Mouse (Mus musculus) myocyte (in vitro differentiated cells): ENCODE results near the gene Avil. TPM values are rescaled to one million over a fixed set of nuclear protein-coding genes. Genes with fewer than 3 reads are reported as not detected.

Source experiments
- H3K27me3 ChIP-seq: one replicate; pipeline ENCODE4 v1.6.1; 2011; ENCODE audit not compliant: control insufficient read depth, insufficient read depth, insufficient read length
- H3K36me3 ChIP-seq: one replicate; pipeline ENCODE4 v1.6.1; 2011; ENCODE audit not compliant: control insufficient read depth, insufficient read depth
- H3K4me2 ChIP-seq: one replicate; pipeline ENCODE4 v1.6.1; 2011; ENCODE audit warnings: low read depth, control low read depth
- H3K4me3 ChIP-seq: one replicate; pipeline ENCODE4 v1.5.1; 2011; ENCODE audit warnings: mild to moderate bottlenecking, control low read depth, moderate library complexity
- H3K79me2 ChIP-seq: one replicate; pipeline ENCODE4 v1.6.1; 2011; ENCODE audit not compliant: control insufficient read depth, insufficient read depth
- H3ac ChIP-seq: one replicate; pipeline ENCODE4 v1.6.1; 2011; ENCODE audit not compliant: control insufficient read depth, insufficient read length
- CEBPB ChIP-seq: IDR thresholded peaks from 2 replicates; pipeline ENCODE4 v1.6.1; 2011; ENCODE audit warnings: mild to moderate bottlenecking, moderate library complexity; ENCODE audit not compliant: poor library complexity, insufficient read depth, severe bottlenecking
- E2F4 ChIP-seq: IDR thresholded peaks from one replicate; pipeline ENCODE4 v1.6.1; 2011; ENCODE audit warnings: mild to moderate bottlenecking, control low read depth, moderate library complexity; ENCODE audit not compliant: insufficient read depth
- MAX ChIP-seq: IDR thresholded peaks from one replicate; pipeline ENCODE4 v1.6.1; 2011; ENCODE audit warnings: low read depth, mild to moderate bottlenecking, control low read depth
- MYOD1 ChIP-seq, 3 experiments: IDR thresholded peaks; one replicate each; pipeline ENCODE4 v1.6.1; 2011; ENCODE audit warnings: control low read depth in 2 of 3, low read depth in 2 of 3, mild to moderate bottlenecking in 2 of 3, moderate library complexity in 1 of 3; ENCODE audit not compliant: insufficient read length in 2 of 3, control insufficient read depth in 1 of 3
- MYOG ChIP-seq, 3 experiments: IDR thresholded peaks; one replicate each; pipeline ENCODE4 v1.6.1; 2011; ENCODE audit warnings: control low read depth in 2 of 3, low read depth in 2 of 3, mild to moderate bottlenecking in 2 of 3; ENCODE audit not compliant: insufficient read length in 2 of 3, control insufficient read depth in 1 of 3, insufficient read depth in 1 of 3
- POLR2A ChIP-seq: IDR thresholded peaks from one replicate; pipeline ENCODE4 v1.6.1; 2011; ENCODE audit warnings: low read depth, mild to moderate bottlenecking, control low read depth, moderate library complexity; ENCODE audit not compliant: insufficient read length
- POLR2AphosphoS2 ChIP-seq: IDR thresholded peaks from one replicate; pipeline ENCODE4 v1.6.1; 2011; ENCODE audit warnings: low read depth, control low read depth; ENCODE audit not compliant: insufficient read length
- REST ChIP-seq: IDR thresholded peaks from one replicate; pipeline ENCODE4 v1.6.1; 2011; ENCODE audit warnings: mild to moderate bottlenecking, control low read depth, moderate library complexity; ENCODE audit not compliant: insufficient read depth, insufficient read length
- SRF ChIP-seq: IDR thresholded peaks from one replicate; pipeline ENCODE4 v1.6.1; 2011; ENCODE audit warnings: low read depth; ENCODE audit not compliant: control insufficient read depth, insufficient read length
- TCF12 ChIP-seq: IDR thresholded peaks from one replicate; pipeline ENCODE4 v1.6.1; 2011; ENCODE audit warnings: mild to moderate bottlenecking, control low read depth; ENCODE audit not compliant: poor library complexity, insufficient read depth, severe bottlenecking
- TCF3 ChIP-seq: IDR thresholded peaks from one replicate; pipeline ENCODE4 v1.6.1; 2011; ENCODE audit warnings: low read depth, control low read depth; ENCODE audit not compliant: insufficient read length
- USF1 ChIP-seq: IDR thresholded peaks from one replicate; pipeline ENCODE4 v1.6.1; 2011; ENCODE audit warnings: low read depth, mild to moderate bottlenecking, control low read depth, moderate library complexity
- polyA plus RNA-seq: library from polyadenylated mRNA; unstranded; fragments of >200 nt; fragmentation: generic; extraction: Trizol; gene quantifications from one replicate; pipeline ENCODE4 v1.2.1, GENCODE M21; 2012; ENCODE audit warnings: missing spikeins

Gene Avil
- polyA plus RNA-seq, 1 experiment = 33.3 TPM

- Histone ChIP-seq H3K79me2 (peaks cover 56% of the 10 kb centered on the region), H3K27me3 (no peaks in the 10 kb centered on the region), H3K4me2 (no peak overlapping the region), H3K36me3 (peaks cover 34% of the 10 kb centered on the region), H3K4me3 (no peak overlapping the region), H3ac (no peak overlapping the region)
- TF ChIP-seq MYOD1 (IDR thresholded peaks at IDR 0.05; ENCODE audit: control insufficient read depth in 1 of 3, insufficient read length in 2 of 3, low read depth in 2 of 3) = no peak
- TF ChIP-seq POLR2AphosphoS2 = no peak
- TF ChIP-seq MYOG (IDR thresholded peaks at IDR 0.05; ENCODE audit: control insufficient read depth in 1 of 3, insufficient read depth in 1 of 3, insufficient read length in 2 of 3, low read depth in 2 of 3) = no peak
- no peak for TF ChIP-seq REST
- no peak for TF ChIP-seq POLR2A
- no peak for TF ChIP-seq MAX
- TF ChIP-seq TCF12 = no peak
- TF ChIP-seq CEBPB = no peak
- no peak for TF ChIP-seq USF1
- TF ChIP-seq TCF3 = no peak
- no peak for TF ChIP-seq SRF
- no peak for TF ChIP-seq E2F4
Observed at GRCm38 (mm10) chr10:126991676-126992075, 8.8 kb upstream of the Avil start.

GRCm38 (mm10) chr10:126993621-126994020, 6.9 kb upstream of the Avil start:
- no peak overlapping the region for H3K4me3 ChIP-seq
- no peak overlapping the region for H3K4me2 ChIP-seq
- TF ChIP-seq MYOD1 (IDR thresholded peaks at IDR 0.05; ENCODE audit: control insufficient read depth in 1 of 3, insufficient read length in 2 of 3, low read depth in 2 of 3) (no peak), REST (no peak), TCF12 (no peak), SRF (no peak), POLR2A (no peak), CEBPB (no peak), E2F4 (no peak), TCF3 (no peak), POLR2AphosphoS2 (no peak), USF1 (no peak)
- no peak overlapping the region for H3ac ChIP-seq
- H3K27me3 ChIP-seq = no peaks in the 10 kb centered on the region
- peaks cover 41% of the 10 kb centered on the region for H3K36me3 ChIP-seq
- H3K79me2 ChIP-seq = peaks cover 37% of the 10 kb centered on the region

- TF ChIP-seq POLR2AphosphoS2 (no peak), USF1 (no peak), SRF (no peak), MAX (no peak)
- H3K4me2 ChIP-seq = no peak overlapping the region
- H3ac ChIP-seq = no peak overlapping the region
- no peaks in the 10 kb centered on the region for H3K27me3 ChIP-seq
- no peaks in the 10 kb centered on the region for H3K79me2 ChIP-seq
- H3K4me3 ChIP-seq = no peak overlapping the region
- peaks cover 33% of the 10 kb centered on the region for H3K36me3 ChIP-seq
Observed at GRCm38 (mm10) chr10:126997340-126998113, 3.0 kb upstream of the Avil start.

- Histone ChIP-seq H3K27me3 (no peaks in the 10 kb centered on the region), H3K36me3 (peaks cover 8% of the 10 kb centered on the region), H3ac (no peak overlapping the region), H3K79me2 (no peaks in the 10 kb centered on the region), H3K4me3 (peak overlapping the region; percentile 38), H3K4me2 (peak overlapping the region; percentile 47)
- TF ChIP-seq USF1 = no peak
- TF ChIP-seq CEBPB = no peak
- no peak for TF ChIP-seq MAX
- TF ChIP-seq TCF12 = no peak
- TF ChIP-seq SRF = no peak
Observed at GRCm38 (mm10) chr10:127001297-127001696, 788 bp downstream of the Avil start.

- H3K27me3 ChIP-seq = no peaks in the 10 kb centered on the region
- peak overlapping the region; percentile 38 for H3K4me3 ChIP-seq
- no peaks in the 10 kb centered on the region for H3K79me2 ChIP-seq
- peak; percentile 8 for TF ChIP-seq POLR2A
- TF ChIP-seq CEBPB = no peak
- no peak for TF ChIP-seq TCF3
- peak in 2 of 3 experiments; percentile 10 to 14 for TF ChIP-seq MYOD1 (IDR thresholded peaks at IDR 0.05; ENCODE audit: control insufficient read depth in 1 of 3, insufficient read length in 2 of 3, low read depth in 2 of 3)
- no peak overlapping the region for H3ac ChIP-seq
- peaks cover 8% of the 10 kb centered on the region for H3K36me3 ChIP-seq
- H3K4me2 ChIP-seq = peak overlapping the region; percentile 47
Observed at GRCm38 (mm10) chr10:127002056-127002455, 1.5 kb downstream of the Avil start.
